Mouse (Mus musculus) bone marrow, adult 2 months (tissue): Measurements from ENCODE around the gene Ssh2.

Source experiments
- CTCF ChIP-seq: fragments of 200-500 bp; IDR thresholded peaks from 2 replicates; pipeline ENCODE4 v1.5.1; 2011; ENCODE audit warnings: low read length, control low read depth; ENCODE audit not compliant: control insufficient read depth, insufficient read depth
- POLR2A ChIP-seq: fragments of 200-500 bp; IDR thresholded peaks from 2 replicates; pipeline ENCODE4 v1.6.1; 2011; ENCODE audit warnings: low read depth, mild to moderate bottlenecking, control low read depth, low read length, borderline replicate concordance; ENCODE audit not compliant: control insufficient read depth

DNA sequence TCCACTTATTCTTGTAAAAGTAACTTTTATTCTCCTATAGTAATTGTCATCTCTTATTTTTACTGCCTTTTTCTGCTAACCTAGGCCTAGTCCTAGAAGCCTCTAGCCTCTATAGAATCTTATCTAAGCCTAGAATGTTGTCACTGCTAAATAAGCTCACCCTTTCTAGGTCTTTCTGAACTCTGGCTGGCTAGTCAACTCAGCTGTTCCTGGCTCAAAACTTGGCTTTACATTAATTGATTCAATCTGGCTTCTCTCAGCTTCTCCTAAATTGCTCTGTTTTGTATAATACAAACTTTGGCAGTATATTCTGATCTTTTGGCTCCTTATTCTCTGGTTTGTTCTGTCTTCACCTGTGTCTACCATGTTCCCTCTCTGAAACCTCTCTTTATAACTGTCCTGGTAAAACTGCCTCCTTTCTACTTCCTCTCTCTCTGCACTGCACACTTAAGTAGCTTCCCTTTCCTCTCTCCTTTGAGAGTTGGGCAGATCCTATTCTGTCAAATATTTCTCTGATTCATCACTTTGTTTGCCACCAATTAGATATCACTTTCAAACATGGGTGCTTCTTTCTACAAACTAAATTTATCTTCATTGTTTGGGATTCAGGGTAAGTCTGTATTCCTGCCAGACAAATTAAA, 102.5 kb downstream of the Ssh2 start:
- TF ChIP-seq POLR2A = no peak
- TF ChIP-seq CTCF = no peak
